Mouse (Mus musculus): Measurements from ENCODE around the gene Cd24a.

The Cd24a gene

DNA sequence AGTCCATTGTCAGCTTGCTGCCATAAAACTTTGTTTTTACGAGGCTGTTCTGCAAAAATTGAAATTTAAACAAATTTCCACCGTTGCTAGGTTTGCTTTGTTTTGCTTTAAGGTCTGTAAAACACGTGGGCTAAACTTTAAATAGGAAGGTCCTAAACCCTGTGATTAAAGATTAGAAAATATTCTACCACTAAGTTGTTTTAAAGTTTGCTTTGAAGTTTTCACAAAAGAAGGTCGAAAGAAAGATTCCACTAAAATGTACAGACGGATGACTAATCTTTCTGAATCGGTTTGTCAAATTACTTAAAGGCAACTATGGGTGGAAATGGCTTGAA, at the start of gene Cd24a:
Gene Cd24a, plus strand, starts transcription at position 288 of the 335 bp plus-strand sequence.
- no peak for DNase-seq (ENCODE audit: low read depth, low spot score)

DNA sequence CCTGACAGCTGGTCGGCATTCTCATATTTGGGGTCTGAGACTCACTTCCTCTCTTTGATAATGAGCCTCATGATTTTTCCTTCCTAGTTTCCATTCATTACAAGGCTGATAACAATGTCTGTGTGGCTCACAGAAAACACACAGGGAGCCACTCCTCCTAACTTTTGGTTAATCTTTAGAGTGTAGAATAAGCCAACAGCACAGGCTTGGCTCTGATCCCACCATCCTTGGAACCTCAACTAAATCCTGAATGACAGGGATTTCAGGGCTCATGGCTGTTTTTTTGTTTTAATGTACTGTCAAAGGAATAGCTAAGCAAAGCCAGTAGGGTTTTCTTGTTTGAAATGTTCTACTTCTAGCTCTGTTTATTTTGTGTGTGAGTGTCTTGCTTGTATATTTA, 43.7 kb upstream of the Cd24a start:
- DNase-seq (ENCODE audit: low read depth, low spot score): no peak

DNA sequence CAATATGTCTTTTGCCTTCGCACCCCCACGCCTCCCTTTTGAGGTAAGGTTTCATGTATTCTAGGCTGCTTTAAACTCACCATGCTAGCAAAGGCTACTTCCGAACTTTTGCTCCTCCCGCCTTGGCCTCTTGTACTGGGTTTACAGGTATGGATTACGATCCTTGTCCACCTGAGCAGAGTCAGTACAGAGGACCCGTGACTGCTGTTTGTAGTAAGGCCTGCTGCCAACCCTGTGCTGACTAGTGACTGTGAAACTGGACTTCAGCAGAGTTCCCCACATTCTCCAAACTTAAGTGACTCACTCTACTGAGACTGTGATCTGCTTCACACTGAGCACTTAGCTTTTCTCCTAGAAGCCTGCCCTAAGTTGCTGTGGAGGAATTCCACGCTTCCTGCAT, 40.4 kb upstream of the Cd24a start:
- no peak for DNase-seq (ENCODE audit: low read depth, low spot score)

DNA sequence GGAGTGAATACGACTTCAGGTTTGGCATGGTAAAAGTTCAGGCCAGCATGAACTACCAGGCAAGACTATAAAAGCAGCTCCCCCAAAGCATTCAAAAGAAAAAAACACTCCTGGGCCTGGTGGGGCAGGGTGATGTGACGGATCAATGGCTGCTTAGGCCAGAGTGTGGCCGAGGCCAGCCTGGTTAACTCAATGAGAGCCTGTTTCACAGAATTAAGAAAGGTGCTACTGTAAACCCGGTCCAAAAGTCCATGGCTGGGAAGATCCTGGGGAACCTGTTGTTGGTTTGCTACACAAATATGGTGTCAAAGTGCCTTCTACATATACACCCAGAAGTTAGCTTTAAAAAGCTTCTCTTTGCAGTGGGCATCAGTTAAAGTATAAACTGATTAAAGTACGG, 39.3 kb upstream of the Cd24a start:
- no peak for DNase-seq (ENCODE audit: low read depth, low spot score)

DNA sequence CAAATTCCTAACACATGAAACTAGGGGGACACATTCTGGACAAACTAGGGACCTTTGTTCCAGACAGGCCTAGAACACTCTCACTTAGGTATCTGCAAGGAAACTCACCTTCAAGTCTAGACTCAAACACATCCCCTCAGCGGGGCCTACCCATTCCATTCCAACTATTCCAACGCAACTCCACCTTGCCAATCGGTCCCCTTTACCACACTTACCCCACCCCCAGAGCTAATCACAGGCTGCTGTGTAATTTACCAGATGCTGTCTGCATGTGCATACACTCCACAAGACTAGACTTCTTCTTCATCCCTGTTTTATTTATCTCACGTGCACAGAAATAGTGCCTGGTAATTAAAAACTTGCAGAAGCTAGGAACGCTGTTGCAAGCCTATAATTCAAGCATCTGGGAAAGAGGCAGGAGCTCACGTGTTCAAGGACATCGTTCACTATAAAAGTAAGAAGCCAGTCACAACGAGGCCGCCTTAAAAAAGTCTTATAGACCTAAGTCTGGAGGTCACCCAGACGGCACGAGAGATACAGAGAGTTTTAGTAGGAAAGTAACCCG, 38.3 kb upstream of the Cd24a start:
- DNase-seq (ENCODE audit: low read depth, low spot score): no peak

DNA sequence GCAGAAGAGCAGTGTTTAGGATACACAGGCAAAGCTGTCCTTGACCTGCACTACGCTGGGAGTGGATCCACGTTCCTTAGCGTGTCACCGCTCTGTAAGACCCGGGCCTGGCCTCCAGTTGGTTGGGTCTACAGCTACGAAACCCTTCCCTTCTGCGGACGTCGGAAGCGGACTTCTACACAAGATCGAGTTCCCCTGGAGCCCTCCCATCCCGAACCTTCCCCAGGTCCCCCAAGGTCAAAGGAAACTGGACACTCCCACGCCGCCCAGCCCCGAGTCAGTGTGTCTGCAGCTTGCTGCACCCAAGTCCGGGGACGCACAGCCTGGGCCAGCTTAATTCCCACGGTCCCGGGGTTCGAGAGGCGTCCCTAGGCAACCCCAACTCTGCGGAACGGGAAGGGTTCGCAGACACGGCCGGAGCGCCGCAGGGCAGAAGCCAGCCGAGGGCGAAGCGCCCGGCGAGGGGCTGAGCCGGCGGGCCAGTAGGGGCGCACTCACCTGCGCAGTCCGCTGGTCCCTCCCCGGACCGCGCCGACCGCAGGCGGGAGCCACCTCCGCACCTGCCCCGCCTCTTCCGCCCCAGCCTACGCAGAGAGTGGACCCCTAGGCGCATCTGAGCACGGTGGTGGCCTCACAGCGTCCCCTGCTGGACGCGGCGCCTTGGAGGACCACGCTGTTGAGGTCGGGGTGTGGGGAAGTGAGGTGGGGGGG, 37.5 kb upstream of the Cd24a start, which contains the start of gene 1700021F05Rik:
Gene 1700021F05Rik, minus strand, starts transcription at position 553 of the 711 bp plus-strand sequence.
- DNase-seq (ENCODE audit: low read depth, low spot score): peak; percentile 95

DNA sequence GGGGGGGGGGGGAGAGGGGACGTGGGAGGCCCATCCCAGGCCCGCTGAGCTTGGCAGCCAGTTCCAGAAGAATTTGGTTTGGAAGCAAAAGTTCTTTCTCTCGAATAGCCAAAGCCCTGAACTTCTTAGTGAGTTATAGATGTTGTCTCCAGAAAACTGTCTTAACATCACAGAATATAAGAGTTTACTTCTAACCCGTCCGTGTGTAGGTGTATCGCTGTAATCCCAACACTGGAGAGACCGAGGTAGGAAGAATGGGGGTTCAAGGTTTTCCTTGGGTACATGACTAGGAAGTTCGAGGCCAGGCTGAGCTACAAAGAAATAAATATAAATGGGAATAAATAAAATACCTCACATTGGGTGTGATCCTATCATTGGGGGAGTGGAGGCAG, 36.9 kb upstream of the Cd24a start:
- DNase-seq (ENCODE audit: low read depth, low spot score): no peak

DNA sequence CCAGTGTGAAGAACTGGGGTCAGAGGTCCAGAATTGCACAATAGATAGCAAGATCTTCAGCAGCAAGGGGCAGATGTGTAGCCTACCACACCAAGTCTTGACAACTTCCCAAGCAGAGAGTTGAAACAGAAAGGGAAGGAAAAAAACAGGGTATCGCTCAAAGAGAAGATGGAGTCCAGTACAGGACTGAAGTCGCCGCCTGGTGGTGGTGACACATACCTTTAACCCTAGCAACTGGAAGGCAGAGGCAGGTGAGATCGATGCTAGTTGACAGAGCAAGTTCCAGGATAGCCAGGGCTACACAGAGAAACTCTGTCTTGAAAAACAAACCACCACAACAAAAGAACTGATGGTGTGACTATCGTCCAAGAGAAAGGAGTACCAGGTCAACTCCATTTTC, 28.7 kb upstream of the Cd24a start:
- peak; percentile 68 for DNase-seq (ENCODE audit: low read depth, low spot score)

DNA sequence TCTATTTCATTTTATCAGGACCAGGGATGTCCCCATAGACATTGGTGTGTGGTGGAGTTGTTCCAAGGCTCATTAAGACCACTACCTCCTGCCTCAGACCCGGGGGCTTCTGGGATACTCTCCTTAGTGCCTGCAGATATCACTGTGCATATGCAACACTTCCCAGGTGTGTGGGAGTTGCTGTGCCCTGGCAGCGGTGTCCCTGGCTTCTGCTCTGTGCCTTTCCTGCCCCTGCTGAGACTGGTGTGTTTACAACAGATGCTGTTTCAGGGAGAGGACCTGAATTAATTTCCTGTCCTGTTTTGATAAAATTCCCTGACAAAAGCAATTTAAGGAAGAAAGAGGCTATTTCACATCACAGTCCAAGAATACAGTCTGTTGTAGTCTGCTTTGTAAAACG, 27.2 kb upstream of the Cd24a start:
- no peak for DNase-seq (ENCODE audit: low read depth, low spot score)

DNA sequence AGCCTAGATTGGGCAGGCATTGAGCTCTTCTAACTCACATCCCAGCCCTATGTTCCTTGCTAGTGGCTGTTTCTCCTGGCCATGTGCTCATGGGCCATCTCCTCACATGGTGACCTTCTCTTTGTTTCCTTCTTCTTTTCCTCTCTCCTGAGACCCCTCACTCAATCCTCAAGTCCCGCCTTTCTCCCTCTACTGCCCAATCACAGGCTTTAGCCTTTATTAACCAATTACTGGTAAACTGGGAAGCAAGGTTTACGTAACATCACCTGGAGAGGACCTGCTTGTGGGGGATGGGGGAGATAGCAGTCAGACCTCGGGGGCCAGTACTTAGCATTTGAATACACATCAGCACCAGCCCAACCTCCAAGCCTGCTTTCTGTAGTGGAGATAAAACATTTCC, 26.7 kb upstream of the Cd24a start:
- peak; percentile 88 for DNase-seq (ENCODE audit: low read depth, low spot score)

DNA sequence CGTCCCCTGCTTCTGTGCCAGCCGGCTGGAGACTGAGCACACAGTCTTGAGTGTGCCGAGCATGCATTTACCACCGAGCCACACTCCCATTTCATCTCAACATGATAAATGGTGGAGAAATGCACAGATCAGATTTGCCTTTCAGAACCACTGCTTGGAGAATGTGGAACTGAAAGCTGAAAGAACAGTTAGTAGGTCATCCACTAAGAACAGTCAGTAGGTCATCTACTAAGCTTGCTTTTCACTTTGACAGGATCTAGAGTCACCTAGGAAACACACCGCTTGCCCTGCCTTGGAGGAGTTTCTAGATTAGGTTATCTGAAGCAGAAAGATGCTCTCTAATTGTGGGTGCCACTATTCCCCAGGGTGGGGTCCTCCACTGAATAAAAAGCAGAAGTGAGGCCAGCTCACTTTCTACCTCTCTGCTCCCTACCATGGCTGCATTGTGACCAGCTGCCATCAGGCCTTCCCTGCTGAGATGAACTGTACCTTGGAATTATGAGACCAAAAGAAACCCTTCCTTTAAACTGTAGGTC, 20.4 kb upstream of the Cd24a start:
- DNase-seq (ENCODE audit: low read depth, low spot score): no peak

DNA sequence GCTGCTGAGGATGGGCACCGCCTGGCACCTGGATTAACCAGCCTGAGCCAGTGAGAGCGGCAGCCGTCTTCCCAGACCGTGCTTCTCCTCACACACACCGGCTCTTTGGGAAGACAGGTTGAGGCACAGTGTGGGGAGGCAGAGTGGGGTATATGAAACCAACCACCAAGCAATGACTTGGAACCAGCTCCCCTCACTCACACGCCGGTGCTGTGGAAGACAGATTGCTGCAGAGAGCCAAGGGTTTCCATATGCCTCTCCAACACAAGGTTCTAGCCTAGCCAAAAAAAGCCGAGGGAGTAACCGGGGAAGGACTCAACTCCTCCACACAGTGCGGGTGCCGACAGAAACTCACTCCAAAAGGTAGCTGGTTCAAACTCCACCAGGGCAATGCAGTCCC, 18.8 kb upstream of the Cd24a start:
- DNase-seq (ENCODE audit: low read depth, low spot score): no peak

DNA sequence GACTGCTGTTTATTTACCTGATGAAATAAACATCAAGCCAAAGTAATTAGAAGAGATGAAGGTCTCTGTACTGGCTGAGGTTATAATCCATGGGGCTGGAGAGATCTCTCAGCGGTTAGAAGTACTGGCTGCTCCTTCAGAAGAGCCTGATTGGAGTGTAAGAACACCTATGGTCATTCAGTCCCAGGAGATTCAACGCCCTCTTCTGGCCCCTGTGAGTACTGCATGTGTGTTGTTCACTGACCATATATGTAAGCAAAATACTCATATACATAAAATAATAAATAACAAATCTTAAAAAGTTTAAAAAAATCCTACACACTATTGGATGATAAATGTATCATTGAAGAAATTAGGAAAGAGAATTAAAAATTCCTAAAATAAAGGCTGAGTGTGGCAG, 17.3 kb upstream of the Cd24a start:
- peak; percentile 79 for DNase-seq (ENCODE audit: low read depth, low spot score)

DNA sequence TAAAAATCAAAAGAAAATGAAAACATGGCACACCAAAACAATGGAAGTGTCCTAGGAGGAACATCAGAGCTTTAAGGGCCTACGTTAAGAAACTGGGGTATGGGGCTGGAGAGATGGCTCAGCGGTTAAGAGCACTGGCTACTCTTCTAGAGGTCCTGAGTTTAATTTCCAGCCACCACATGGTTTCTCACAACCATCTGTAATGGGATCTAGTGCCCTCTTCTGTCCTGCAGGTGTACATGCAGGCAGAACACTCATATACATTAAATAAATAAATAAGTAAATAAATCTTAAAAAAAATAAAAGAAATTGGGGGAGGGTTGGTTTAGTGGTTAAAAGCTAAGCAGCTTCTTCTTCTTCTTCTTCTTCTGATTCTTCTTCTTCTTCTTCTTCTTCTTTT, 16.8 kb upstream of the Cd24a start:
- peak; percentile 73 for DNase-seq (ENCODE audit: low read depth, low spot score)

DNA sequence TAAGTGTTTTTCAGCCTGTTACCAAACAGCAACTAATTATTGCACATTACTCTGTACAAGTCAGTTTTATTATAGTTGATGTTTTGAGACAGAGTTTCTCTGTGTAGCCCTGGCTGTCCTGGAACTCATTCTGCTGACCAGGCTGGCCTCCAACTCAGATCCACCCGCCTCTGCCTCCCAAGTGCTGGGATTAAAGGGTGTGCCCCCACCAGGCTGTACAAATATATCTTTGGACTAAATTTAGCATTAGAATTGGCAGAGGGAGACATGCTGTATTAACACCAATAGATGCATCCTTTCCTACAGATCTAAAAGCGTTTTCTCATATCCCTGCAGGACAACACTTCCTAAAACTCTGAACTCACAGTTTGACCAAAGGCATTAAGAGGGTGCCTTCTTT, 3.7 kb upstream of the Cd24a start:
- DNase-seq (ENCODE audit: low read depth, low spot score): no peak

DNA sequence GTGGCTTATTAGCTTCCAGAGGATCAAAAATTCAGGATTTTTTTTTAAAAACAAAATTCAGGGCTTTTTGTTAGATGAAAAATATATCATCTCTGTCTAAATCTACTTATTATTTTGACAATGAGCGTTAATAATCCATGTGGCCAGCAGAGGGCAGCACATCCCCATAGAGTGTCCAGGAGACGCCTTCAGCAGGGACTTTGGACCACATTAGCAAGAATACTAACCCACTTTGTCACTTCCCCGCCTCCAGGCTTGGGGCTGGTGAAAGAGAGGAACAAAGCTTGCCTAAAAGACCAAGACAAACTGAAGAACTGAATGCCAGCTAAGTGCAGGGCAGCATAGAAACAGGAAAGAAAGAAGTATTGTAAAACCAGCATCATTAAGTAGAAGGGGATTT, 3.1 kb upstream of the Cd24a start:
- DNase-seq (ENCODE audit: low read depth, low spot score): peak; percentile 71

DNA sequence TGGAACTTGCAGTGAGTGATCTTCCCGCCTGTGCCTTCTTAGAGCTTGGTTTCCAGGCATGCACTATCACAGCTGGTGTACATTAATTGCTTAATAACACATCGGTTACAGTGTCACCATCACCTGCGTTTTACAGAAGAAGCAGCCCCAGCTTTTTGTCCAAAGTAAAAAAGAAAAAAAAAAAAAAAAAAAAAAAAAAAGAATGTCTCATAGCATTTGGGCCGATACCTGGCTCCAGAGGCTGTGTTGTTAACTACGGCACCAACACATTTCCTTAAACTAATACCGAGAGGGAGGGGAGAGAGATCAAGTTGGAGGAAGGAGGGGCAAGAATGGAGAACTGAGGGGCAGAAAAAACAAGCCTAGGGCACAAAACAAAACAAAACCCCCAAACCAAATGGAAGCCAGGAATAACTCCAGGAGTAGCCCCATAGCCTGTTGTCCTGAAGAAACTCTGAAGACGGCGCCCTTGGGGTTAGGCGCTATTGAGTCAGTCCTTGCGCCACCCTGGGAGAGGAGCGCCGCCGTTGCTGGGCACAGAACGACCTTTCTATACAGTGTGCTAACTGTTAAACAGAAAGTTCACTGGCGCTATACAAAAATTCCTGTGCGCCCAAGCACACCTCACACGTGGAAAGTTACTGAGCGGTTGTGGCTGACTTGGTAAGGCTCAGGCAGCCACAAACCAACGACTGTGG, 636 bp upstream of the Cd24a start:
- peak; percentile 25 for DNase-seq (ENCODE audit: low read depth, low spot score)

DNA sequence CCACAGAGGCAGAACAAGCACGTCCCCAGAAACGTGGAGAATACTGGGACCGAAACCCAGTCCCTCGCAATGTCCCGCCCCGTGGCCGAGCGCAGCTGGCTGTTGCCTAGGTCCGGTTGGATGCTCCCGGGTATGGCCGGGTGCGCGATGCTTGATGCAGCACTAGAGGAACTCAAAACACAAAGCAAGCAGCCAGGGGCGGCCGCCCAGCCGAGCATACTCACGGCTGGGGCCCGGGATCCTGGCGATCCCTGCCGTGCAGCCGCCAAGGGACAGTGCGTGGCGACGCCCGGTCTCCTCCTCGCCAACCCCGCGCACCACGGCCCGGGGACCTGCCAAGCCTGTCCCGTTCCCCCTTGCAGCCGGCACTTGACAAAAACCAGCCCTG, 276 bp downstream of the Cd24a start:
- DNase-seq (ENCODE audit: low read depth, low spot score): peak; percentile 73

DNA sequence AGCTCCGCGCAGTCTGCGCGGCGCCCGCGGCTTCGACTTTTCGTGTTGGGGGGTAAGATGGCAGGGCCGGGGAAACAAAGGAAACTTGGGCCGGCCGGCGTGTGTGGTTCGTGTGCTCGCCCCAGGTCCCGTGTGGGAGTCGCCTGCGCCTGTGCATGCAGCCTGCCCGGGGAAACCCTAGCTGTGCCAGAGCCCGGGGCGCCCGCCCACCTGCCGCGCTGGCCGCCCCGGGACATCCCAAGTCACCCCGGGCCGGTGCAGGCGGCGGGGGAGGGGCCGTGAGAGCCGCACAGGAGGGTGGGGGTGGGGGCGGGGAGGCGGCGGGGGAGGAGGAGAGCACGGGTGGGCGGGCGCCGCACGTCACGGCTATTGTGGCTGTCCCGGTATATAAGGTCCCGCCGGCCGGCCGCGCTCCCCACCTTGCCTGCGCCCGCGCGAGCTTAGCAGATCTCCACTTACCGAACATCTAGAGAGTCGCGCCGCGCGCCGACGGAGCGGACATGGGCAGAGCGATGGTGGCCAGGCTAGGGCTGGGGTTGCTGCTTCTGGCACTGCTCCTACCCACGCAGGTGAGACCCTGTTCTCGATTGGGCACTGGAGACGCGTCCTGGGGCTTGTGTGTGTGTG, 783 bp downstream of the Cd24a start:
- DNase-seq (ENCODE audit: low read depth, low spot score): no peak

DNA sequence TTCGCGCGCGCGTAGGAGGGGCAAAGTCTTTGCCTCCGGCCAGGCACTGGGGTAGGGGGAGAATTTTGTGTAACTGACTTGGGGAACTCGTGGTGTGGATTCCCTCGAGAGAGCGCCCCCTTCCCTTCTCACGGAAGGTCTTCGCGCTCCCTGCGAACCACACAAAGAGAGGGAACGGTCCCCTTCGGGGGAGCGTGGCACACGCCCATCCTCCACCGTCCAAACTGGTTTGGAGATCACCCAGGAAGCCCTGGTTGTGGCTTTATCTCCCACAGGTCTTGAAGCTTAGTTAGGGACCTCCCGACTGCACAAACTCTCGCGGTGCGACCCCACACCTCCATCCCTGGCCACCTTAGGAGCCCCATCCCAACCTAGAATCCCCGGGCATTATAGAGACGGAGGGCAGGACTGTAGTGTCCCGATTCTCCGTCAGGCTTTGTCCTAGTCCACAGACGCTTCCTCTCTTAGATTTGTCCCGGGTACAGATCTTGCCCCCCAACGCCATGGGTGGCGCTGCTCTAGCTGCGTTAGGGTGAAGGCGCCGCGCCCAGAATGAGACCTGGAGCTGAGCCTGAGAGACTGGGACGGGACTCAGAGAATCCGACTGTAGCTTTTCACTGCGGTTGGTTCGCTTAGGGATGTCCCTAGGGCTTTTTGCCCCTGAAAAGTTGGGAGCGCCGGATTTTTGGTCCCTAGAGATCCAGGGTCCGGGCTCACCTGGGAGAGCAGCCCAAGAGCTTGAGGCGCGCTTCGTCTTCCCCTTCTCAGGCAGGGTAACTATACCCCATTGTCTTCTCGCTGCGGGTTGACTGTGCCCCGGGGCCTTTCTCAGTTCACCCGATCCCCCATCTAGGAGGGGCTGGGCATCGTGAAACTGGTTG, 1.5 kb downstream of the Cd24a start:
- DNase-seq (ENCODE audit: low read depth, low spot score): peak; percentile 68

DNA sequence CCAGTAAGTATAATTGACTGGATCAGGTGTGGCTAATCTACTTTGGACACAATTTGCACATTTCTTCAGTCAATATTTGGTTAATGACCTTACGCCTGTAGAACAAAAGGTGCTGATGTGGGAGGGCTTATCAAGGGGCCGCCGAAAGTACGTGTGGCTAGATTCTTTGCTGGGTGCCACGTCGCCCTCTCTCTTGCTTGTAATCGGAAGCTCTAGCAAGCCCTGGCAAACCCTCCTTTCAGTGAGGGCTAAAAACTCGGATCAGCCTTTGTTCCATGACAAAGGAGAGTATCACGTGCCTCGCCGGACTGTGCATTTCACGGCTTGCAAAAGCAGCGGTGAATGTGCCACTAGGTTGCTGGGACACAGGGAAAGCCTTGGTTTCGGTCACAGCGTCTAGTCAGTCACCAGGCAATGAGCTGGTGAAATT, 2.6 kb downstream of the Cd24a start:
- peak; percentile 92 for DNase-seq (ENCODE audit: low read depth, low spot score)

Data from R1 (cell line).